Mouse (Mus musculus) bone marrow, adult 2 months (tissue): ENCODE measurements around the gene Ahnak.

ENCODE experiments used
- CTCF ChIP-seq: fragments of 200-500 bp; IDR thresholded peaks from 2 replicates; pipeline ENCODE4 v1.5.1; 2011; ENCODE audit warnings: low read length, control low read depth; ENCODE audit not compliant: control insufficient read depth, insufficient read depth
- POLR2A ChIP-seq: fragments of 200-500 bp; IDR thresholded peaks from 2 replicates; pipeline ENCODE4 v1.6.1; 2011; ENCODE audit warnings: low read depth, mild to moderate bottlenecking, control low read depth, low read length, borderline replicate concordance; ENCODE audit not compliant: control insufficient read depth

GRCm38 (mm10) chr19:9072157-9072530, 83.1 kb downstream of the Ahnak start:
- TF ChIP-seq CTCF, result no peak
- TF ChIP-seq POLR2A, result no peak
